Mouse (Mus musculus) hindbrain, embryonic 10.5 days (tissue): ENCODE results near the gene Gm10770. TPM values are rescaled to one million over a fixed set of nuclear protein-coding genes. Genes with fewer than 3 reads are reported as not detected.

Experiments used
- polyA plus RNA-seq: library from polyadenylated mRNA; unstranded; fragments of >200 nt; fragmentation: Nextera tagmentation; extraction: Ambion mirVana; gene quantifications from 2 replicates; pipeline ENCODE4 v1.2.1, GENCODE M21; 2016

Gm10770 gene
- polyA plus RNA-seq, 1 experiment from 2014 or later: not detected

Other genes with a start within 250 kb of the Gm10770 start
- gene Zfp120, start 43.0 kb downstream of the Gm10770 start, polyA plus RNA-seq: 4.1 and 6.8 TPM in 2 replicates
- not detected in 2 replicates for gene Gm14139, start 2.1 kb upstream of the Gm10770 start, polyA plus RNA-seq
- gene Zfp937, start 38.4 kb upstream of the Gm10770 start, polyA plus RNA-seq: 8.5 and 11.0 TPM in 2 replicates
- 2.1 and 3.2 TPM in 2 replicates for gene Gm21994, start 75.9 kb upstream of the Gm10770 start, polyA plus RNA-seq
- gene Gm14124, start 77.8 kb upstream of the Gm10770 start, polyA plus RNA-seq: not detected in 2 replicates
- 1.4 and 2.5 TPM in 2 replicates for gene Gm10130, start 144.0 kb upstream of the Gm10770 start, polyA plus RNA-seq
- gene 3300002I08Rik, start 183.1 kb upstream of the Gm10770 start, polyA plus RNA-seq: 8.7 and 9.7 TPM in 2 replicates